Mouse (Mus musculus): Measurements from ENCODE around the gene Sec24c. TPM values are rescaled to one million over a fixed set of nuclear protein-coding genes. Genes with fewer than 3 reads are reported as not detected.
"Not testable (repeated sequence)": the region's sequence is repeated elsewhere in the genome, so short reads cannot be mapped to it uniquely, and the experiment has no call there.

Gene Sec24c
- total RNA-seq, 1 experiment = 104 TPM

GRCm38 (mm10) chr14:20702741-20703381 is 28.8 kb downstream of the Sec24c start, which contains the start of gene Chchd1:
Gene Chchd1 (plus strand): TSS chr14:20703006.
- peak within 1 kb of the TSS; percentile 96 for H3K27ac ChIP-seq (ENCODE audit: insufficient read depth, low read depth, low read length, poor library complexity, severe bottlenecking)
- peaks cover 0 to 2% of the 10 kb centered on the region in 2 experiments; a peak in 3 of 4 replicates for H3K4me1 ChIP-seq (ENCODE audit: control insufficient read depth in 2 of 2, insufficient read depth in 2 of 2, low read length in 2 of 2, poor library complexity in 1 of 2)
- in situ Hi-C loops (cut with MboI; ENCODE audit: low sequenced_read_pairs in 2 of 2, unreplicated experiment in 2 of 2) = no loop called here
- H3K4me3 ChIP-seq (ENCODE audit: insufficient read depth in 1 of 2, low read depth in 1 of 2, low read length in 2 of 2, poor library complexity in 1 of 2, severe bottlenecking in 1 of 2) = peak within 1 kb of the TSS; percentile 77 to 79
- no peak for TF ChIP-seq MAFK (IDR thresholded peaks at IDR 0.05; ENCODE audit: insufficient read depth, low read depth, low read length)
- no peak for TF ChIP-seq CHD2 (IDR thresholded peaks at IDR 0.05; ENCODE audit: low read depth, low read length)
- peak; percentile 61; the same call in 1 of the 2 replicates for TF ChIP-seq HCFC1 (IDR thresholded peaks at IDR 0.05; ENCODE audit: borderline replicate concordance, insufficient read depth, low read length)
- no peak for TF ChIP-seq ZNF384 (IDR thresholded peaks at IDR 0.05; ENCODE audit: low read depth, low read length)
- peak within 1 kb of the TSS; percentile 99 for H3K9ac ChIP-seq (ENCODE audit: insufficient read depth, low read depth, low read length, poor library complexity, severe bottlenecking)
- H3K9me3 ChIP-seq (ENCODE audit: control insufficient read depth, insufficient read depth, low read depth, low read length) = no peaks in the 10 kb centered on the region
- H3K36me3 ChIP-seq (ENCODE audit: control insufficient read depth, insufficient read depth, low read length, poor library complexity, severe bottlenecking) = no peaks in the 10 kb centered on the region; the same call in 1 of the 2 replicates
- DNase-seq (ENCODE audit: low read depth, low spot score) = peak; percentile 69

GRCm38 (mm10) chr14:20703461-20703860 is 29.4 kb downstream of the Sec24c start:
- H3K9me3 ChIP-seq (ENCODE audit: control insufficient read depth, insufficient read depth, low read depth, low read length); DNase-seq (ENCODE audit: low read depth, low spot score); in situ Hi-C loops (cut with MboI; ENCODE audit: low sequenced_read_pairs in 2 of 2, unreplicated experiment in 2 of 2): not testable (repeated sequence)

DNA sequence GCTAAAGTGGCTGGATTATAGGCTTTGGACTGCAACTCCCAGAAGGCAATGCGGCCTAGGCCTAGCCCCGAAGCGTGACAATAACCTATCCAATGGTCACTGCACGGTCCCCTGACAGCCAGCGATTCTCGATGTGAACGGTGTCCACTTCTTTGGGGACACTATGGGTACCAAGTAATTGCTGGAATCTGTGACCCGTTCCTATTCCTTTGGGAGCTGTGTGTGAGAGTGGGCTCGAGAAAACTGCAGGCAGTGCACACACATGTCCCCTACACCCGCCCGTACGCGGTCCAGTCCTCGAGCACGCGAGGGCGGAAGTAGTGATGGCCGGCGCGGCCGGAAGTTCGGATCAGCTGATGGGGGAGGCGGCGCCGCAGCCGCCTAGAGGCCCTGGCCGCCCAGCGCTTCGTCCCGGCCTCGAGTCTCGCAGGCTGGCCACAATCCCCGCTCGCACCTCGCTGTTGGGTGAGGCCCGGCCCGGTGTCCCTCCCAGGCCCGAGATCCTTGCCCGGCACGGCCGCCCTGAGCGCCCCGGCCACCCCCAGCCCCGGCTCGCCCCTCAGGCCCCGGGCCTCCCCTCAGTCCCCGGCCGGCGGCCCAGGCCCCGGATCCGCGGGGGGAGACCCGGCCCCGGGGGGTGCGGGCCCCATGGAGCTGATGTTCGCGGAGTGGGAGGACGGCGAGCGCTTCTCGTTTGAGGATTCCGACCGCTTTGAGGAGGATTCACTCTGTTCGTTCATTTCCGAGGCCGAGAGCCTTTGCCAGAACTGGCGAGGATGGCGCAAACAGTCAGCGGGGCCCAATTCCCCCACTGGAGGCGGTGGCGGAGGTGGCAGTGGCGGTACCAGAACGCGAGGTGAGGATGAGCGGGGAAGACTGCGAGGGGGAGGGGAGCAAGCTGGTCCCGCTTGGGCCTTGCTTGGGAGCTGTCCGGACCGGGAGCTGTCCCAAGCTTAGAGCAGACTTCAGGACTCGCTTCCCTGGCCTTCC is 33.4 kb downstream of the Sec24c start, which contains the start of gene Zswim8:
TSS of gene Zswim8 (plus strand) at position 352 of the 990 bp plus-strand sequence.
- H3K9ac ChIP-seq (ENCODE audit: insufficient read depth, low read depth, low read length, poor library complexity, severe bottlenecking) = peak within 1 kb of the TSS; percentile 71
- H3K36me3 ChIP-seq (ENCODE audit: control insufficient read depth, insufficient read depth, low read length, poor library complexity, severe bottlenecking) = peaks cover 2% of the 10 kb centered on the region; the same call in 1 of the 2 replicates
- H3K4me3 ChIP-seq (ENCODE audit: insufficient read depth in 1 of 2, low read depth in 1 of 2, low read length in 2 of 2, poor library complexity in 1 of 2, severe bottlenecking in 1 of 2) = peak within 1 kb of the TSS; percentile 66 to 78
- no peaks in the 10 kb centered on the region for H3K9me3 ChIP-seq (ENCODE audit: control insufficient read depth, insufficient read depth, low read depth, low read length)
- TF ChIP-seq HCFC1 (IDR thresholded peaks at IDR 0.05; ENCODE audit: borderline replicate concordance, insufficient read depth, low read length) (peak; percentile 85), CHD2 (IDR thresholded peaks at IDR 0.05; ENCODE audit: low read depth, low read length) (no peak)
- no peak within 1 kb of the TSS for H3K27ac ChIP-seq (ENCODE audit: insufficient read depth, low read depth, low read length, poor library complexity, severe bottlenecking)
- no peak for DNase-seq (ENCODE audit: low read depth, low spot score)
- in situ Hi-C loops (cut with MboI; ENCODE audit: low sequenced_read_pairs in 2 of 2, unreplicated experiment in 2 of 2) = no loop called here
- H3K4me1 ChIP-seq (ENCODE audit: control insufficient read depth in 2 of 2, insufficient read depth in 2 of 2, low read length in 2 of 2, poor library complexity in 1 of 2) = no peaks in the 10 kb centered on the region; a peak in 1 of 4 replicates

More at GRCm38 (mm10) chr14:20703461-20703860, 29.4 kb downstream of the Sec24c start:
- Histone ChIP-seq H3K9ac (ENCODE audit: insufficient read depth, low read depth, low read length, poor library complexity, severe bottlenecking) (peak overlapping the region; percentile 99), H3K4me3 (ENCODE audit: insufficient read depth in 1 of 2, low read depth in 1 of 2, low read length in 2 of 2, poor library complexity in 1 of 2, severe bottlenecking in 1 of 2) (peak overlapping the region; percentile 77 to 79), H3K27ac (ENCODE audit: insufficient read depth, low read depth, low read length, poor library complexity, severe bottlenecking) (peak overlapping the region; percentile 96)
- not testable (repeated sequence) for H3K4me1 ChIP-seq (ENCODE audit: control insufficient read depth in 2 of 2, insufficient read depth in 2 of 2, low read length in 2 of 2, poor library complexity in 1 of 2); H3K36me3 ChIP-seq (ENCODE audit: control insufficient read depth, insufficient read depth, low read length, poor library complexity, severe bottlenecking)
- peak; percentile 72; the same call in 1 of the 2 replicates for TF ChIP-seq ZNF384 (IDR thresholded peaks at IDR 0.05; ENCODE audit: low read depth, low read length)

- peaks cover 2% of the 10 kb centered on the region; the same call in 1 of the 2 replicates for H3K36me3 ChIP-seq (ENCODE audit: control insufficient read depth, insufficient read depth, low read length, poor library complexity, severe bottlenecking)
- TF ChIP-seq ZC3H11A (IDR thresholded peaks at IDR 0.05; ENCODE audit: borderline replicate concordance, low read depth, low read length) (no peak), ZNF384 (IDR thresholded peaks at IDR 0.05; ENCODE audit: low read depth, low read length) (no peak), CHD2 (IDR thresholded peaks at IDR 0.05; ENCODE audit: low read depth, low read length) (no peak), HCFC1 (IDR thresholded peaks at IDR 0.05; ENCODE audit: borderline replicate concordance, insufficient read depth, low read length) (no peak), MAFK (IDR thresholded peaks at IDR 0.05; ENCODE audit: insufficient read depth, low read depth, low read length) (no peak)
- H3K4me3 ChIP-seq (ENCODE audit: insufficient read depth in 1 of 2, low read depth in 1 of 2, low read length in 2 of 2, poor library complexity in 1 of 2, severe bottlenecking in 1 of 2) = peak overlapping the region; percentile 66 to 78; a peak in 3 of 4 replicates
- in situ Hi-C loops (cut with MboI; ENCODE audit: low sequenced_read_pairs in 2 of 2, unreplicated experiment in 2 of 2) = no loop called here
- DNase-seq (ENCODE audit: low read depth, low spot score) = no peak
- H3K4me1 ChIP-seq (ENCODE audit: control insufficient read depth in 2 of 2, insufficient read depth in 2 of 2, low read length in 2 of 2, poor library complexity in 1 of 2) = no peaks in the 10 kb centered on the region; a peak in 1 of 4 replicates
- H3K9me3 ChIP-seq (ENCODE audit: control insufficient read depth, insufficient read depth, low read depth, low read length) = no peaks in the 10 kb centered on the region
- H3K9ac ChIP-seq (ENCODE audit: insufficient read depth, low read depth, low read length, poor library complexity, severe bottlenecking) = no peak overlapping the region
- no peak overlapping the region for H3K27ac ChIP-seq (ENCODE audit: insufficient read depth, low read depth, low read length, poor library complexity, severe bottlenecking)
These were observed 34.1 kb downstream of the Sec24c start for GRCm38 (mm10) chr14:20708239-20708638.
